Mouse (Mus musculus): ENCODE data around the gene Ctrc. TPM values are rescaled to one million over a fixed set of nuclear protein-coding genes. Genes with fewer than 3 reads are reported as not detected.
"Not testable (repeated sequence)": the region's sequence is repeated elsewhere in the genome, so short reads cannot be mapped to it uniquely, and the experiment has no call there.

The Ctrc gene
- polyA plus RNA-seq, 1 experiment from 2014 or later: not detected

DNA sequence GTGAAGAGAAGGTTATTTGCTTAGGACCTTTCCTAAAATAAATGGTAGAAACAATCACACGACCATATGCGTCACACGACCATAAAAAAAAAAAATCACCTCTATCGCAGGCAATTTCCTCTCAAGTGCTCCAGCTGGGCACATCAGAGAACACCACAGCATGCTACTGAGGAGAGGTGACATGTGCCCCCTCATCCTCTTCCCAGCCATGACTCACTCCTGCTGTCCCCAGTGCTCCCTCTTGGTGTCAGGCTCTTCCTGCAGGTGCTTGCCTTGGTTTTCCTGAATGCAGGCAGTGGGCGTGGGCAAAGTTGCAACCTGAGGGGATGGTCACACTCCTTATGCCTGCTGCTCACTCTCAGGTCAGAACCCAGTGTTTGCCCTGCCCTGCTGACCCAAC is 61.3 kb downstream of the Ctrc start:
- Histone ChIP-seq H3K27ac (no peak overlapping the region), H3K9me3 (replicated peaks) (no peaks in the 10 kb centered on the region), H3K4me1 (replicated peaks) (peaks cover 4% of the 10 kb centered on the region), H3K4me2 (no peak overlapping the region), H3K4me3 (no peak overlapping the region), H3K9ac (no peak overlapping the region), H3K27me3 (no peaks in the 10 kb centered on the region), H3K36me3 (peaks cover 54% of the 10 kb centered on the region)
- WGBS: 78% methylated on average over 5 of the region's 5 CpGs
- ATAC-seq (replicated peaks; ENCODE audit: insufficient number of reproducible peaks, insufficient read depth, low FRiP score, low read depth): no peak

DNA sequence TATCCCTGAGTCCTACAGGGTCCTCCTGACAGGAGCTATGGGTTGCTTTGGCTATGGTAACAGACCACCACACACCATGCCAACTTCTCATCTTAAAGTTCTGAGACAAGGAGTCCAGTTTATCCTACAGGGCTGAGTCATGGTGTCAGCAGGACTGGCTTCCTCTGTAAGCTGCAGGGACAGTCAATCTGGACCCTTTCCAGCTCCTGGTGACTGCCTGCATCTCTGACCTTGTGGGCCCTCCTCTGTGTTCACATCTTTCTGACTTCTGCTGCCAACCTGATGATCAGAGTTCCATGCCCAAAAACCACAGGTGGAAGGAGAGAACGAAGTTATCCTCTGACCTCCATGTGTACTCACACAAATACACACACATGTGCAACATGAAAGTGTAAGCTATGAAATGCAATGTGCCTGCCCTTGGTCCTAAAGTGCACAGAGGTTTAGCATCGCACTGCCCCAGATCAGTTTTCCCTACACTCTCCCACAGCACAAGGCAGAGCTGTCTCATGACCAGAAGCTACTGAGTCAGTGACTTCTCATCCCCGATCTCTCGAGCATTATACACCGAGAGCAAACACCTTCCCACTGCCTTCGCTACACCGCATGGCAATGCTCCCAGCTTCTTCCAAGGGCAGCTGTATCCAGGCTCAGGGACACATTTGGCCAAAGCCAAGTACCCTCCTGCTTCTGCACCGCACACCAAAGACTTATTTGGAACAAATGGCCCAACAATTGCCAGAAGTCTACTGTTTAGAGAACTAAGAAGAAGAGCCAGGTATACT is 64.8 kb downstream of the Ctrc start:
- Histone ChIP-seq H3K36me3 (peaks cover 69% of the 10 kb centered on the region), H3K4me2 (no peak overlapping the region), H3K4me1 (replicated peaks) (no peaks in the 10 kb centered on the region), H3K9ac (no peak overlapping the region), H3K4me3 (no peak overlapping the region), H3K27ac (no peak overlapping the region), H3K27me3 (no peaks in the 10 kb centered on the region), H3K9me3 (replicated peaks) (no peaks in the 10 kb centered on the region)
- 95% methylated on average over 8 of the region's 8 CpGs for WGBS
- ATAC-seq (replicated peaks; ENCODE audit: insufficient number of reproducible peaks, insufficient read depth, low FRiP score, low read depth): no peak

DNA sequence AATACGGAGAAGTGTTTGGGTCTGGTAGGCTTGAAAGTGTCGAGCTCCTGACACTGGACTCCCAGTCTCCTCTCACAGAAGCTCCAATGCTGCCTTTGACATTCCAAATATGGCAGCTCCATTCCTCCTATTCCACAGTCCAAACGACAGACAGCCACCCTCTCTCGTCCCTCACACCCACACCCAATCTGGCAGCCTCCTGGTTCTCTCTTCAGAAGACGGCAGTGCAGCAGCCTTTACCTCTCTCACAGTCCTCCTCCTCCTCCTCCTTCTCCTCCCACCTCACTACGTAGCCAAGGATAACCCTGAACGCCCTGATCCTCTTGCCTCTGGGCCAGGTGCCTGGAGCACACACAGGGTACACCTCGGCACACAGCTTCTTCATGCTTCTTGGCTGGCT is 66.3 kb downstream of the Ctrc start:
- Histone ChIP-seq H3K9me3 (replicated peaks) (no peaks in the 10 kb centered on the region), H3K27ac (no peak overlapping the region), H3K27me3 (no peaks in the 10 kb centered on the region), H3K9ac (no peak overlapping the region), H3K4me1 (replicated peaks) (no peaks in the 10 kb centered on the region), H3K36me3 (peaks cover 84% of the 10 kb centered on the region), H3K4me3 (no peak overlapping the region), H3K4me2 (no peak overlapping the region)
- WGBS: 80% methylated on average over 8 of the region's 8 CpGs
- no peak for ATAC-seq (replicated peaks; ENCODE audit: insufficient number of reproducible peaks, insufficient read depth, low FRiP score, low read depth)

DNA sequence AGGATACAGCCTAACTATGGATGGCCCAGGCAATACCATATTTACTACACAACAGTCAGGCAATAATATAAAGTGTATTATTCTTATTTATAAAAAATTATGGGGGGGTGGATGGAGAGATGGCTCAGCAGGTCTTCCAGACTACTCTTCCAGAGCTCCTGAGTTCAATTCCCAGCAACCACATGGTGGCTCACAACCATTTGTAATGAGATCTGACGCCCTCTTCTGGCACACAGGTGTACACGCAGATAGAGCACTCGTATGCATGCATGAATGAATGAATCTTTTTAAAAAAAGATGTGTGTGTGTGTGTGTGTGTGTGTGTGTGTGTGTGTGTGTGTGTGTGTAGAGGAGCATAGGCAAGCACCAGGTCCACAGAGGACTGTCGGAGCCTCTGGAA is 73.1 kb downstream of the Ctrc start:
- H3K27me3 ChIP-seq; ATAC-seq (replicated peaks; ENCODE audit: insufficient number of reproducible peaks, insufficient read depth, low FRiP score, low read depth); H3K27ac ChIP-seq; H3K9me3 ChIP-seq (replicated peaks); H3K4me3 ChIP-seq; H3K4me2 ChIP-seq; H3K9ac ChIP-seq: not testable (repeated sequence)
- H3K4me1 ChIP-seq (replicated peaks): peaks cover 13% of the 10 kb centered on the region
- peaks cover 74% of the 10 kb centered on the region for H3K36me3 ChIP-seq
- 89% methylated on average over 4 of the region's 4 CpGs for WGBS

DNA sequence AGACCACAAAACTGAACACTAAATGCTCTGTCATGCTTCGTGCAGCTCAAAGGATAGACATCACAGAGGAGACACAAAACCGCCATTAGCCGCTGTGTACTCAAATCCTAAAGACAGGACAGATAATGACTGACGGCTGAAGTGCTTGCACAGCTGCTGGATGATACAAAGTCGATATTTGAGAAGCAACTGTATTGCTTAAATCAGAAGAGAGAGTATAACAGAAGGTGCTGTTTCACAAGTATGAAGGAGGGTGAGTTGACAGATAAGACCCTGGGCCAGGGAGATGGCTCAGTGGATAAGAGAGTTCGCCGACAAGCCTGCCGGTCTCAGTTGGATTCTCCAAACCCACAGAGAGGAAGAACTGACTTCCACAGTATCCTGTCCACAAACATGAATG is 74.3 kb downstream of the Ctrc start:
- WGBS: 81% methylated on average over 8 of the region's 8 CpGs
- Histone ChIP-seq H3K27me3 (no peaks in the 10 kb centered on the region), H3K9ac (no peak overlapping the region), H3K9me3 (replicated peaks) (no peaks in the 10 kb centered on the region), H3K36me3 (peaks cover 66% of the 10 kb centered on the region), H3K27ac (no peak overlapping the region), H3K4me1 (replicated peaks) (peaks cover 25% of the 10 kb centered on the region), H3K4me2 (no peak overlapping the region), H3K4me3 (no peak overlapping the region)
- no peak for ATAC-seq (replicated peaks; ENCODE audit: insufficient number of reproducible peaks, insufficient read depth, low FRiP score, low read depth)

DNA sequence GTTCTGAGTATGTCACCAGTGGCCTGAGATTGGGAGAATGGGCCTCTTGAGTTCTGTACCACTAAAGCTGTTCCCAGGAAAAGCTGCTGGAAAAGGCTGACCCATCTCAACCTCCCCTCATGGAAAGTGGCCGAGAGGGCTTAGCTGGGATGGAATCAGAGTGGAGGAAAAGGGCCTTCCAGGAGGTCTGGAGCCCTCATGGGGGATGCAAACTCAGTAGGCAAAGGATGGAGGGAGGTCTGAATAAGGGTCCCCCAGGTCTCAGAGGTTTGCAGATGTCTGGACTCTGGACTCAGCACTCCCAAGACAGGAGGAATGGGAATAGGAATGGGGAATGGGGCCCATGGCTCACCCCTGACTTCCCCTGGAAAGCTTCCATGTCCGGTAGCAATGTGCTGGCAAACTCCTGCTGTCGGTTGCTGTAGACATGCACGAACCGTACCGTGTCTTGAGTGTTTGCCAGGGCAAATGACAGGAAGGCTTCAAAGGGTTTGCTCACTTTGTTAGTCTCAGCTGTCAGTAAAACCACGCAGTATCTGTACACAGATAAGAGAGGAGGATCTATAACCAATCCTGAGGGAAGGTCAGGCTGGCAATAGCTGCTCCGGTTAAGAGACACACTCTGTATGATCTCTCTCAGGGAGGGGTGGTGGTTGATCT is 76.5 kb downstream of the Ctrc start:
- no peaks in the 10 kb centered on the region for H3K27me3 ChIP-seq
- H3K27ac ChIP-seq: no peak overlapping the region; the same call in 1 of the 2 replicates
- H3K36me3 ChIP-seq: peaks cover 49% of the 10 kb centered on the region
- H3K4me3 ChIP-seq: no peak overlapping the region
- no peaks in the 10 kb centered on the region for H3K9me3 ChIP-seq (replicated peaks)
- ATAC-seq (replicated peaks; ENCODE audit: insufficient number of reproducible peaks, insufficient read depth, low FRiP score, low read depth): no peak
- H3K4me1 ChIP-seq (replicated peaks): peaks cover 36% of the 10 kb centered on the region
- WGBS: 43% methylated on average over 8 of the region's 8 CpGs
- H3K4me2 ChIP-seq: no peak overlapping the region
- no peak overlapping the region for H3K9ac ChIP-seq

DNA sequence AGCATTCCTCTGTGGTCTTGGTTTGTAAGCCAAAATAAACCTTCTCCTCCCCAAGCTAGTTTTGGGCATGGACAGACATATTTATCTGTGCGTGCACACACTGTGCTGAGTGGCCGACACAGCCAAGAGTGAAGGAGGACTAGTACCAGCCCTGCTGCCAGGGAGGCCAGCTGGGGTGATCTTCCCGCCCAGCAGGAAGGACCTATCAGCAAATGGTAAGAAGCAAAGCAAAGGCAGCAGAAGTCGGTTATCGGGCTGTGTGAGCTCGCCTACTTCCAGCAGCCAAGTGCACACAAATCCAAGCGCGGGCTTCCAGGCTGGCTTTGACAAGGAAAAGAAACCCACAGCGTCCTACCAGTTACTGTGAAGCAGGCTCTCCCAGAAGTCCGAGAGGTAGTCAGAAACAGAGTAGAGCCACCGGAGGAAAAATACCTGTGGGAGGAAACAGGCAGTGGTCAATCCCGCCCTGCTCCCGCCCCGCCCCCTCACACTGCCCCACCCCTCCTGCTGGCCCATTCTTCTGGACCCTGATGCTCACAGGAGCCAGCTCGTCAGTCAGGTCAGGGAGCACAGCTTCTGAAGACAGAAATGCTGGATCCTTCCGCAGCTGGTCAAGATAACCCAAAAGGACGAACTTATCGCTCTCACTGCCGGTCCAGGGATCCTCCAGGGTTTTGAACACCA is 78.7 kb downstream of the Ctrc start:
- 34% methylated on average over 19 of the region's 19 CpGs for WGBS
- peak overlapping the region; percentile 19 for H3K4me3 ChIP-seq

DNA sequence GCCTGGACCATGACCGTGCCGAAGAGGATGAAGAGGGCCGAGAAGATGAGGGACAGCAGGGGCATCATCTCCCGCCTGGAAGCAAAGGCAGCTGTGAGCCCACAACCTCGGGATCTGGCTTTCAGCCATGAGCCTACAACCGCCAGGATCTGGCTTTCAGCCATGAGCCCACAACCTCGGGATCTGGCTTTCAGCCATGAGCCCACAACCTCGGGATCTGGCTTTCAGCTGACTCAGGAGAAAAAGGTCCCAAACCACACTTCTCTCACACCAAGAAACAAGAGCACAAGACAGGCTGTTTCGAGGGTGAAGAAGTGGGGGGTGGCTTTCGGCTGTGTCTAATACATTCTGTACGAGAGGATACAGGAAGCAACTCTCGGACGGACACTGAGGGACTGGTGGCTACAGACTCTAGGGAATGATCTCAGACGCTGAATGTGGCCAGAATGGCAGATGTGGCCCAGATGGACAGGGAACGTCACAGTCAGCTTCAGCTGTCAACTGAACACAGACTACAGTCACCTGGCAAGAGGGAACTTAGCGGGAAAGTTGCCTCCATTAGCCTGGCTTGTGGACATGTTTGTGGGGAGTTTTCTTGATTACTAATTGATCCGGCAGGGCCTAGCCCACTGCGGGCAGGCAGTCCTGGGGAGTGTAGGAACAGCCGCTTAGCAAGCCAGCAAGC is 79.3 kb downstream of the Ctrc start:
- Histone ChIP-seq H3K4me2 (peak overlapping the region; percentile 50), H3K27ac (peak overlapping the region; percentile 95), H3K4me1 (replicated peaks) (peaks cover 36% of the 10 kb centered on the region), H3K27me3 (no peaks in the 10 kb centered on the region), H3K9ac (0 out of 2 replicates have a peak overlapping the region, but pooled peaks have one; percentile 20), H3K36me3 (peaks cover 48% of the 10 kb centered on the region), H3K4me3 (peak overlapping the region; percentile 2; the same call in 1 of the 2 replicates), H3K9me3 (replicated peaks) (no peaks in the 10 kb centered on the region)
- 19% methylated on average over 19 of the region's 19 CpGs for WGBS
- peak; percentile 58 for ATAC-seq (replicated peaks; ENCODE audit: insufficient number of reproducible peaks, insufficient read depth, low FRiP score, low read depth)

More for the DNA sequence above, 78.7 kb downstream of the Ctrc start:
- Histone ChIP-seq H3K4me2 (peak overlapping the region; percentile 50), H3K9ac (peak overlapping the region; percentile 20; the same call in 1 of the 2 replicates), H3K27ac (peak overlapping the region; percentile 95), H3K4me1 (replicated peaks) (peaks cover 36% of the 10 kb centered on the region), H3K9me3 (replicated peaks) (no peaks in the 10 kb centered on the region), H3K36me3 (peaks cover 47% of the 10 kb centered on the region; the same call in 1 of the 2 replicates), H3K27me3 (no peaks in the 10 kb centered on the region)
- peak; percentile 89 for ATAC-seq (replicated peaks; ENCODE audit: insufficient number of reproducible peaks, insufficient read depth, low FRiP score, low read depth)

DNA sequence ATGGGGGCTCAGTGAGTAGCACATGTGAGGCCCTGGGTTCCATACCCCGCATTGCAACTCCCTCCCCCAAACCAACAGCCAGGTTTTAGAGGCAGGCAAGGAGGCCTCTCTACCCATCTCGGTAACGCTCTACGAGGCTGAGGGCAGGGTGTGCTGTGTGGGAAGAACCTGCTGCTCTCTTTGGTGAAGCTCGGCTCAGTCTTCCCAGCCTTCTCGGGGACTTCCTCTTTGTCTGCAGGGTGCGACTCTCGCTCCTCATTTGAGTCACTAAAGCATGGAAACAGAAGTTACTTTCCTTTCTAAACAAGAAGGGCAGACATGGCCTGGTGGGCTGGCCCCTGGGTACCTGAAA is 79.9 kb downstream of the Ctrc start:
- no peak; the same call in 1 of the 2 replicates for ATAC-seq (replicated peaks; ENCODE audit: insufficient number of reproducible peaks, insufficient read depth, low FRiP score, low read depth)
- H3K9me3 ChIP-seq (replicated peaks): no peaks in the 10 kb centered on the region
- peaks cover 48% of the 10 kb centered on the region for H3K36me3 ChIP-seq
- peaks cover 36% of the 10 kb centered on the region for H3K4me1 ChIP-seq (replicated peaks)
- H3K9ac ChIP-seq: no peak overlapping the region
- 52% methylated on average over 8 of the region's 8 CpGs for WGBS
- peak overlapping the region; percentile 50 for H3K4me2 ChIP-seq
- peak overlapping the region; percentile 95 for H3K27ac ChIP-seq
- H3K4me3 ChIP-seq: peak overlapping the region; percentile 2; the same call in 1 of the 2 replicates
- no peaks in the 10 kb centered on the region for H3K27me3 ChIP-seq

DNA sequence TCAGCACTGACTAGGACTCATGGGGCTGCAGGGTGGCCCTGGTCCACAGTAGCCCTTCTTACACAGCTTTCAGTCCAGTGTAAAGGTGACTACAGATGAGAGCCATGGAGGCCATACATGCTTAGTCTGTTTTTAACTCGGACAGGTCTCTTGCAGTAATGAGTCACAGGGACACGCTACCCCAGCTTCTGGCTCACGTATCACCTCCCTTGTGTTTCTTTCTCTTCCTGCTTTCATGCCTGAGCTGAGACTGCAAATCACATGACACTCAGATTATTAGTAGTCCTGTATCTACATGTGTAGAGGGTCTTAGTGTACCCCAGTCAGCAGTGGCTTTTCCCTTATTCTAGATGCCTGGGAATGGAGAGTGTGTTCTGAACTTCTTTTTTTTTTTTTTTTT is 81.2 kb downstream of the Ctrc start:
- no peak overlapping the region for H3K9ac ChIP-seq
- no peak overlapping the region for H3K4me2 ChIP-seq
- no peak for ATAC-seq (replicated peaks; ENCODE audit: insufficient number of reproducible peaks, insufficient read depth, low FRiP score, low read depth)
- 87% methylated on average over 3 of the region's 3 CpGs for WGBS
- no peak overlapping the region for H3K4me3 ChIP-seq
- no peak overlapping the region for H3K27ac ChIP-seq
- no peaks in the 10 kb centered on the region for H3K27me3 ChIP-seq
- no peaks in the 10 kb centered on the region for H3K9me3 ChIP-seq (replicated peaks)
- H3K4me1 ChIP-seq (replicated peaks): peaks cover 33% of the 10 kb centered on the region
- peaks cover 40% of the 10 kb centered on the region for H3K36me3 ChIP-seq
